8 mouse cellular contexts compared by ENCODE assay signal in the genomic region with DNA sequence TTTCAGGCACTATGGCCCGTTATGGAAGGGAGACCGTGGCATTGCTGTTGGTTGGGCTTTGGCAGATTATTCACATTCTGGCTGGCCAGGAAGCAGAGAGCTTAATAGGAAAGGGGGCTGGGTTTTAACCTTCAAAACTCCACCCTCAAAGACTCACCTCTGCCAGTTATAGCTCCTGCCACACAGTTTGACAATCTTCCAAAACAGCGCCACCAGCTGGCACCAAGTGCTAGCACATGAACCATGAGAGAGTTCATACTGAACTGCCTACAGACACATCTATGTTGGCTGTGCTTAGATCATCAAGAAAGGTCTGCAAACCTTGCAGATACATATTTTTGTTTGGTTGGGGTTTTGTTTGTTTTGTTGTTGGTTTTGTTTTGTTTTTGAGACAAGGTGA. TPM values are rescaled to one million over a fixed set of nuclear protein-coding genes. Genes with fewer than 3 reads are reported as not detected.
DNase-seq lines count a peak whose midpoint lies in the region; ATAC-seq and TF ChIP-seq lines count a peak whose summit lies in the region.

No protein-coding gene starts in this region.

- H3K36me3 ChIP-seq in neural tube, embryonic 15.5 days: no peaks in the 10 kb centered on the region

- DNase-seq in left cerebral cortex, adult 2 months (ENCODE audit: extremely low spot score in 1 of 2, low spot score in 2 of 2): no peak
- DNase-seq in left cerebral cortex, adult 8-10 months (ENCODE audit: low spot score in 2 of 2): no peak
- peak; percentile 23 for DNase-seq in Muller cell, postnatal 12 days (ENCODE audit: inconsistent ontology term)
- DNase-seq in brain, embryonic 14.5 days (ENCODE audit: low read depth): peak; percentile 20
- peak; percentile 58 for DNase-seq in induced T-regulatory cell, adult 2 months (ENCODE audit: low read depth)
- no peak for DNase-seq in frontal cortex, postnatal 10 days (ENCODE audit: low spot score in 2 of 2)

- H3K9ac ChIP-seq in neural tube, embryonic 15.5 days (replicated peaks): no peak overlapping the region

- intact Hi-C loops in left cerebral cortex, adult 2 months (cut with DNase I): no loop called here

- no peak for TF ChIP-seq POLR2A in brain, embryonic 14.5 days (IDR thresholded peaks at IDR 0.05; ENCODE audit: borderline replicate concordance, extremely low read depth, insufficient read depth, insufficient read length, poor library complexity, severe bottlenecking)

- H3K27me3 ChIP-seq in neural tube, embryonic 15.5 days (replicated peaks): no peaks in the 10 kb centered on the region

- H3K4me1 ChIP-seq in neural tube, embryonic 15.5 days: no peaks in the 10 kb centered on the region

- no peak overlapping the region for H3K4me3 ChIP-seq in left cerebral cortex, adult 2 months
- H3K4me3 ChIP-seq in neural tube, embryonic 15.5 days (replicated peaks): no peak overlapping the region

- no peak overlapping the region for H3K4me2 ChIP-seq in neural tube, embryonic 15.5 days

- peak; percentile 49 for TF ChIP-seq CTCF in left cerebral cortex, adult 2 months (IDR thresholded peaks at IDR 0.05)
- peak; percentile 35; the same call in 1 of the 2 replicates for TF ChIP-seq CTCF in brain, embryonic 14.5 days (IDR thresholded peaks at IDR 0.05; ENCODE audit: borderline replicate concordance, extremely low read depth, insufficient read depth, insufficient read length)

- no peaks in the 10 kb centered on the region for H3K9me3 ChIP-seq in neural tube, embryonic 15.5 days (replicated peaks)

- ATAC-seq in neural tube, embryonic 15.5 days (ENCODE audit: low FRiP score): no peak
- ATAC-seq in granulocyte monocyte progenitor cell, adult 5-6 weeks (replicated peaks; ENCODE audit: poor library complexity, severe bottlenecking): no peak

- peak overlapping the region; percentile 76; the same call in 1 of the 2 replicates for H3K27ac ChIP-seq in left cerebral cortex, adult 2 months
- H3K27ac ChIP-seq in neural tube, embryonic 15.5 days (replicated peaks): no peak overlapping the region

- WGBS in neural tube, embryonic 15.5 days: 71% methylated on average over 3 of the region's 3 CpGs

RNA-seq across cellular contexts. Expression of a gene that starts 28.7 kb away (rescaled TPM):
- total RNA-seq in left cerebral cortex, adult 2 months (2021): 100 to 1,000 TPM; 153 to 165 TPM
- 100 to 1,000 TPM; 153 to 177 (median 175) TPM for total RNA-seq in left cerebral cortex, adult 8-10 months (2022)
- polyA plus RNA-seq in brain, embryonic 14.5 days (2012; rRNA removed): 45.4 and 47.9 TPM in 2 replicates
- 124 and 146 TPM in 2 replicates for polyA plus RNA-seq in neural tube, embryonic 15.5 days (2015; fragmentation: Nextera tagmentation; extraction: Ambion mirVana)
- 78.8 and 118 TPM in 2 replicates for total RNA-seq in granulocyte monocyte progenitor cell, adult 5-6 weeks (2014; fragmentation: Nextera tagmentation)
- 152 and 153 TPM in 2 replicates for total RNA-seq in granulocyte monocyte progenitor cell, adult 5-6 weeks (2017)

Comparison
In these comparisons a context has a peak if more than half of its experiments do, and no peak if none do; other contexts are left out.
1. DNase-seq: peak in Muller cell, postnatal 12 days (single experiment), brain, embryonic 14.5 days (single experiment) and induced T-regulatory cell, adult 2 months (single experiment); none in left cerebral cortex, adult 2 months (0 of 2), left cerebral cortex, adult 8-10 months (0 of 2) and frontal cortex, postnatal 10 days (0 of 2).